Mouse (Mus musculus) right cerebral cortex, adult 2 months (tissue): Measurements from ENCODE around the gene Unc45a.
A peak's percentile ranks its signal among the peaks of the same experiment; 100 is the strongest.

Experiments used
- DNase-seq, 2 experiments: peaks; one replicate each; pipeline ENCODE4 v3.0.0; 2021 to 2022; ENCODE audit warnings: low spot score in 2 of 2

Gene Unc45a

DNA sequence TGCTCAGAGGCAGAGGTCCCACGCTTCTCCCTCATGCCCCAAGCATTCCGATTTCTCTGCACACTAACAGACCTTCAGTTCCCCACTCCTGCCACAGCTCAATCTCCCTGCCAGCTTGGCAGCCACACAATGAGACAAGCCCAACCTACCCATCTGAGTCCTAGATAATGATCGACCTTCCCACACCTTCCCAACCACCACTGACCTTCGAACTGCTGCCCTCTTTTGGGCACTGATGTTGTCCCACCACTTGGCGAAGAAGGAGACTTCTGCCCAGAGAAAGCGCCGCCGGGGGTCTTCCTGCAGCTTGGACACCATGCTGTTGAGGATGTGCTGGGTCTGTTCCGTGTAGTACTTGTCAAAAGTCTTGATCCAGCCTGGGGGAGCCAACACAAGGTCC lies 27.2 kb upstream of the Unc45a start:
- no peak for DNase-seq

GRCm38 (mm10) chr7:80367232-80367631 lies 26.4 kb upstream of the Unc45a start:
- no peak for DNase-seq

GRCm38 (mm10) chr7:80365759-80366158 lies 25.0 kb upstream of the Unc45a start:
- no peak for DNase-seq

DNA sequence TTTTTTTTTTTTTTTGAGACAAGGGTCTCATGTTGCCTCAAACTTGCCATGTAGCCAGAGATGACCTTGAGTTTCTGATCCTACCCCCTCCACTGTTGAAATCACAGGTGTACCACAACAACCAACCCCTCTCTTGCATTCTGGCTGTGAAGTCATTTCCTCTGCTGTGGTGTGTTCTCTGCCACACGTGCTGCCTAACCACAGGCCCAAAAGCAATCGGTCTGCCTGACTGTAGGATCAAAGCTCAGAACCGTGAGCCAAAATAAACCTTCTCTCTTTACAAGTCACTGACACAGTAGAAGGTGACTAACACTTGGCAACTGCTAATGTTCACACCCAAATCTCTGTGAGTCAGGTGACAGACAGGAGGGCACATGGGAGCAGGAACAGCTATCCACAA lies 19.6 kb upstream of the Unc45a start:
- DNase-seq = no peak

- no peak for DNase-seq
Measured at GRCm38 (mm10) chr7:80358039-80358438, 17.2 kb upstream of the Unc45a start.

DNA sequence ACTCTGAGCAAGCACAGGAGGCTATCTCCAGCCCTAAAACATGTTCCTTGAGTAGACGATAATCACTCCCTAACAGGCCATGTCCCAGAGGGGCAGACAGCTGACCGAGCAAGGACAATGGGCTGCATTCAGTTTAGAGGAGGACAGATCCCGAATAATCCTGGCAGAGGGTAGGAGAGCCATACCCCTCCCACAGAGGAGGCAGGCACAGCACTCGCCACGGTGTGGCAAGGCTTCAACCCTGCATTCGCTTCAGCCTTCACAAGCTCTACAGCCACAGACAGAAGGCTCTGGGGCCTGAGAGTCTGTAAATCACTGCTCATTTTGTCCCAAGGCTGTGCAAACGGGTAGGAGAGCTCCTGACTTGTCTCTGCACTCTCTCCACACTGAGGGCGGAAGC lies 16.4 kb upstream of the Unc45a start:
- no peak for DNase-seq

DNA sequence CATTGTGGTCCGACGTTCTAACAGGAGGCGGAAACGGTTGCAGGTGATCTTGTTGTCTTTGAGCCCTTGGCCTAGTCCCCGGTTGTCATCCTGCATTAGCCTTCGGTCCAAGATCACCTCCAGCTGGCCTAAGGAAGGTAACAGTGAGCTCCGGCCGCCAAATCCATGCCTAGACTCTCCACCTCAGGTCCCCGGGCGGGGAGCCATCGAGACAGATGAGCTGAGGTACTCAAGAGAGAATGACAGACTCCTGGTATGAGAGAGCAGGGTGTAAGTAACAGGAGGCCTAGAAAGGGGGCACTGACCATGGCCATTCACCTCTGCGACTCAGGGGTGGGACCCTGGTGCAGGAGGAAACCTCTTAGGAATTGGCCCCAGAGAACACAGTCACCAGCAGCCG lies 15.5 kb upstream of the Unc45a start:
- DNase-seq = no peak

GRCm38 (mm10) chr7:80352920-80353319 lies 12.1 kb upstream of the Unc45a start:
- no peak for DNase-seq

- DNase-seq = no peak
Measured at GRCm38 (mm10) chr7:80350808-80351207, 10.0 kb upstream of the Unc45a start.

DNA sequence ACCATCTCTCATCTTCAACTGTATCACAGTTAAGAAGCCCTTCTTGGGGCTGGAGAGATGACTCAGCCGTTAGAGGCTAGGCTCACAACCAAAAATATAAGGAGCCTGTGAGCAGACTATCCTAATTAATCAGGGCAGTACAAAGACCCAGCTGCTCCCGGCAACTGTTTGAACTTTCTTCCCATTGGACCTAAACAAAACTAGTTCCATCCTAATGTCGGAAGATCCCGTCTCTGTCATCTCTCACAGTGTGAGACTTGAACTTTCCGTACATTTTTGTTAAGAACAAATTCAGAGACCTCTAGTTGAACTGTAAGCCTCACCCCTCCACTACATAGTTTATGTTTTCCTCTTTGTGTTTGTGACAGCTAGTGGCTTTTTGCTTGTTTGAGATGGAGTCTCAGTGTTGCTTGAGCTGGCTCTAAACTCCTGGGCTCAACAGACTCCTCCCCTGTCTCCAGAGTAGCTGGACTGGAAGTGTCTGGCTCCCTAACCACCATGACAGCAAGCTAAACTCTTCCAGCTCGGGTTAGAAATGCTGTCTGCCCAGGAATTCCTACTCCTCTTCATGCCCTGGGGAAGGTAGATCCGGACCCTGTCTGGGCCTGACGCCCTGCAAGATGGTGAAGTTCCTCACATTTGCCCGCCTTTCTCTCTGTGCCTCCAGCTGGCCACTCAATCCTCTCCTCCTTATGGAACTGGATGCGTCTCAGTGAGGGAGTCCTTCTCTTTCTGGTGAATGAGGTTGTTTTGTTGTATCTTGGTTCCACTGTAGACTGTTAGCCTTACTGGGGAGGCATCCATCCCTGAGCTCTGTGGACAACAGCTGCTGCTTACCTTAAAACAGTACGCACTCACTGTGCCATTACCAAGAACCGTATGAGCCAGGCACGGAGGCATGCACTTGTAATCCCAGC lies 7.1 kb upstream of the Unc45a start:
- no peak for DNase-seq

DNA sequence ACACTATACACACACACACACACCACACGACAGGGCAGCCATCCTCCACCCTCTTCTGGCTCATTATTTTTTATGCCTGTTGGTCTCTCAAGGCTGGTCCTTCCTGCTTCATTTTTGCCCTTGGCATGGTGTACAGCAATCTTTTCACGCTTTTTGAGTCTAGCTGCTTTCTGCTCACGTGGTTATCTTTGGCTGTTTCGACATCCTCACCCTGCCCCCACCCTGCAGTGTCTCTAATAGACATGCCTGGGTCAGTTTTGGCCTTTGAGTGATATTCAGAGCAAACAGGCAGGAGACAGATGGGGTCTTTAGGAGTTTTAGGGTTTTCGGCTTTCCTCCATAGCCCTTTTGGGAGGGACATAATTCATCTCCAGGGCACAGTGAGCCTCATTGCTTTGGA lies 6.0 kb upstream of the Unc45a start:
- DNase-seq = no peak

GRCm38 (mm10) chr7:80346173-80346572 lies 5.4 kb upstream of the Unc45a start:
- DNase-seq = no peak

GRCm38 (mm10) chr7:80343270-80344018 lies 2.6 kb upstream of the Unc45a start:
- no peak for DNase-seq

GRCm38 (mm10) chr7:80342858-80343257 lies 2.1 kb upstream of the Unc45a start, which contains the start of gene Hddc3:
Hddc3 (plus strand) TSS chr7:80343104.
- DNase-seq = peak; percentile 98 to 99

GRCm38 (mm10) chr7:80341793-80342192 lies 988 bp upstream of the Unc45a start:
- DNase-seq = no peak

DNA sequence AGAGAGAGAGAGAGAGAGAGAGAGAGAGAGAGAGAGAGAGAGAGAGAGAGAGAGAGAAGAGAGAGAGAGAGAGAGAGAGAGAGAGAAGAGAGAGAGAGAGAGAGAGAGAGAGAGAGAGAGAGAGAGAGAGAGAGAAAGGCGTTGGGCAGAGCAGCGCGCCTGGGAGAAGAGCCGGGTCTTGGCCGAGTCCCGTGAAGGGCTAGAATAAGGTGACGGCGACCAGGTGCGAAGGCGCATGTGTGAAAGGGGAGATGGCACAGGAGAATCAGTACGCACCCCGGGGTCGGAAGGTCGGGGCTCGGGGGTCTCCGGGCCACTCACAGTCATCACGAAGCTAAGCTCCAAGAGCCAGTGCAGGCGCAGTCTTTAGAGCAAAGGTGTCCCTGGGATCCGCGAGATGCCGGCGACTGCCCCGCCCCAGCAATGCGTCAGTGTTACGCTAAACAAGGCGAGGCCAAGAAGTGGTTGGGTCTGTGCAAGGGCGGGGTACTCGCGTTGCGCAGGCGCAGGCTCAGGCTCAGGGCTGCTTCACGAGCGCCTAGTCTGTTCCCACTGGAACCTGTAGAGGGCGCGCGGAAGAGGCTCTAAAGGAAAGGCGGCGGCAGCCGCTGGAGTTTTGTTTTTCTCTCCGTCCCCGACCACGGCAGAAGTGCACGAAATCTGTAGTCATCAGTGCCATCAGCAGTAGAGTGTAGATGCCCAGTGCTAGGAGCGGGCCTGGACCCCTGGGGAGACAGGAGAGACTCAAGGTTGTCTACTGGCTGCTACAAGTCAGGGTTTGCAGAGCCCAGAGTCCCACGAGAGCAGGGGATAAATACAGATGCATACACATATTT lies 794 bp downstream of the Unc45a start:
- DNase-seq = peak; percentile 98 to 99

- DNase-seq = peak in 1 of 2 experiments; percentile 35
Measured at GRCm38 (mm10) chr7:80339371-80339770, 1.4 kb downstream of the Unc45a start.

DNA sequence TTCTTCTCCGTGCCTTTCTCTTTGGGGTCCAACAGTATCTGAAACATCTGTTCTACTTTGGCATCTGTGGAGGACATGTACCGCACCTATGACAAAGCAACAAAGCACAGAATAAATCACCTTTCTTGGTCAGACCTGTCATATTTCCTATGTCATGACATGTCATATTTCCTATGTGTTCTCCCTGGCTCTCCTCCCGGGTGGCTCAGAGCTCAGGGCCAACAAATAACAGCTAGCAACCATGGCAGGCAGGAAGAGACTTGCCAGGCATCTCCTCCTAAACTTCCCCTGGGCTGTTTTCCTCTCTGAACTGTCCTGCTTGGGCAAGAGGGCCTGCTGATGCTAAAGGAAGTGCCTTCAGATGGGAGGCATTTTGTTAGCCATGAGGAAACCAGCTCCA lies 3.9 kb downstream of the Unc45a start:
- no peak for DNase-seq

GRCm38 (mm10) chr7:80334848-80335247 lies 6.0 kb downstream of the Unc45a start:
- no peak for DNase-seq

GRCm38 (mm10) chr7:80331433-80331832 lies 9.4 kb downstream of the Unc45a start:
- no peak for DNase-seq

DNA sequence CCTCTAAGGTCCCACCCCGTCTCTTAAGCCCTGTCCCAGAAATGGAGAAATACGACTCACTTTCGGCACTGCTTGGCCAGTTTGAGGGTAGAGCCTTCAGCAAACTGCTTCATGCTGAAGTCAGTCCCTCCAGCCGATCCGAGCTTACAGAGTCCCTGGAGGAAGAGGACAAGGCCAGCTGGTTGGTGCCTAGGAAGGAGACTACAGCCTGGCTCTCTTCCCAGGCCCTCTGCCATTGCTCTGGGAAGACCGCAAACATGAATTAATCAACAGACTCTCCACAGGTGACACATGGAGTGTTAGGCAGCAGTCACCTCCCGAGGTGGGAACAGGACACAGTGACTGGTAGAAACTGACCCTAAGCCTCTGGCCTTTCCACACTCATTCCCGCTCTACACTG lies 10.5 kb downstream of the Unc45a start:
- no peak for DNase-seq

- no peak for DNase-seq
Measured at GRCm38 (mm10) chr7:80326076-80326475, 14.7 kb downstream of the Unc45a start.
